Mouse (Mus musculus): ENCODE measurements at regions not wholly inside any gene's neighbourhood (a gene's known extent, or its start where the extent isn't known, plus 50 kb on each side); places are given as distances from the start of the nearest gene placed in this dataset.

- TF ChIP-seq CTCF (IDR thresholded peaks at IDR 0.05; ENCODE audit: borderline replicate concordance, insufficient read depth, low read length): no peak
- TF ChIP-seq POLR2A (IDR thresholded peaks at IDR 0.05; ENCODE audit: low read depth, low read length): no peak
These were observed 259.3 kb upstream of the Tgfbr2 start for GRCm38 (mm10) chr9:116434414-116434813.

Data from embryonic fibroblast, embryonic 13.5 days (primary cell).